Mouse (Mus musculus) embryonic fibroblast, embryonic 13.5 days (primary cell): ENCODE measurements at regions not wholly inside any gene's neighbourhood (a gene's known extent, or its start where the extent isn't known, plus 50 kb on each side); places are given as distances from the start of the nearest gene placed in this dataset.

Experiments used
- CTCF ChIP-seq: IDR thresholded peaks from 2 replicates; pipeline ENCODE4 v1.5.1; 2011; ENCODE audit warnings: mild to moderate bottlenecking, control low read depth, low read length, moderate library complexity, borderline replicate concordance; ENCODE audit not compliant: insufficient read depth
- POLR2A ChIP-seq: IDR thresholded peaks from 2 replicates; pipeline ENCODE4 v1.6.1; 2011; ENCODE audit warnings: low read depth, mild to moderate bottlenecking, control low read depth, low read length, moderate library complexity

GRCm38 (mm10) chr5:102393941-102394340 is 87.2 kb upstream of the Arhgap24 start:
- TF ChIP-seq CTCF (no peak), POLR2A (no peak)
